10 mouse cellular contexts compared by ENCODE assay signal in genomic region chr11:57786616-57787418, GRCm38 (mm10). TPM values are rescaled to one million over a fixed set of nuclear protein-coding genes. Genes with fewer than 3 reads are reported as not detected.
DNase-seq lines count a peak whose midpoint lies in the region; ATAC-seq lines count a peak whose summit lies in the region.
"Had no signal": no experiment of that assay in that cellular context is flagged by ENCODE, and none has a peak within 500 bp of the region (broad histone marks: within the 10 kb centered on the region; RNA-seq: fewer than 3 reads in every experiment).

No protein-coding gene starts in this region.

- H3K9ac ChIP-seq in embryonic facial prominence, embryonic 15.5 days = no peak overlapping the region
- peak overlapping the region; percentile 42 for H3K9ac ChIP-seq in hindbrain, embryonic 16.5 days (ENCODE audit: low read depth, low read length)
- H3K9ac ChIP-seq in neural tube, embryonic 15.5 days (replicated peaks) = no peak overlapping the region
- H3K9ac ChIP-seq: liver, embryonic 15.5 days had no signal

- ATAC-seq in embryonic facial prominence, embryonic 15.5 days (ENCODE audit: insufficient number of reproducible peaks, low FRiP score, low TSS enrichment, low read depth) = 0 out of 2 replicates have a peak, but pooled peaks have one; percentile 29
- ATAC-seq in hindbrain, embryonic 16.5 days = peak; percentile 82
- peak; percentile 76 for ATAC-seq in neural tube, embryonic 15.5 days (ENCODE audit: low FRiP score)

- H3K4me3 ChIP-seq in embryonic facial prominence, embryonic 15.5 days (replicated peaks) = no peak overlapping the region
- no peak overlapping the region for H3K4me3 ChIP-seq in hindbrain, embryonic 16.5 days (ENCODE audit: low read length)
- H3K4me3 ChIP-seq in neural tube, embryonic 15.5 days (replicated peaks) = no peak overlapping the region
- H3K4me3 ChIP-seq: liver, embryonic 15.5 days had no signal

- no peaks in the 10 kb centered on the region for H3K27me3 ChIP-seq in embryonic facial prominence, embryonic 15.5 days
- no peaks in the 10 kb centered on the region for H3K27me3 ChIP-seq in hindbrain, embryonic 16.5 days (replicated peaks; ENCODE audit: control insufficient read depth, insufficient read depth, low read length)
- H3K27me3 ChIP-seq in neural tube, embryonic 15.5 days (replicated peaks) = 0 out of 2 replicates have a peak, but pooled peaks cover 5% of the 10 kb centered on the region
- H3K27me3 ChIP-seq: liver, embryonic 15.5 days had no signal

- no peaks in the 10 kb centered on the region; the same call in 1 of the 2 replicates for H3K36me3 ChIP-seq in embryonic facial prominence, embryonic 15.5 days
- H3K36me3 ChIP-seq in hindbrain, embryonic 16.5 days (ENCODE audit: control insufficient read depth, insufficient read depth, low read length) = no peaks in the 10 kb centered on the region
- no peaks in the 10 kb centered on the region for H3K36me3 ChIP-seq in neural tube, embryonic 15.5 days

- peak overlapping the region; percentile 49 for H3K27ac ChIP-seq in embryonic facial prominence, embryonic 15.5 days (replicated peaks)
- peak overlapping the region; percentile 80 for H3K27ac ChIP-seq in hindbrain, embryonic 16.5 days (ENCODE audit: low read depth, low read length)
- H3K27ac ChIP-seq in neural tube, embryonic 15.5 days (replicated peaks) = peak overlapping the region; percentile 81
- H3K27ac ChIP-seq: liver, embryonic 15.5 days had no signal

- no peak overlapping the region for H3K4me2 ChIP-seq in embryonic facial prominence, embryonic 15.5 days (replicated peaks)
- peak overlapping the region; percentile 7; the same call in 1 of the 2 replicates for H3K4me2 ChIP-seq in hindbrain, embryonic 16.5 days (ENCODE audit: low read length)
- H3K4me2 ChIP-seq in neural tube, embryonic 15.5 days = peak overlapping the region; percentile 26
- H3K4me2 ChIP-seq: liver, embryonic 15.5 days had no signal

- H3K9me3 ChIP-seq in embryonic facial prominence, embryonic 15.5 days (replicated peaks) = no peaks in the 10 kb centered on the region
- no peaks in the 10 kb centered on the region for H3K9me3 ChIP-seq in hindbrain, embryonic 16.5 days (ENCODE audit: control insufficient read depth, low read length)
- no peaks in the 10 kb centered on the region for H3K9me3 ChIP-seq in neural tube, embryonic 15.5 days (replicated peaks)
- H3K9me3 ChIP-seq: liver, embryonic 15.5 days had no signal

- 28% methylated on average over 18 of the region's 18 CpGs for WGBS in embryonic facial prominence, embryonic 15.5 days
- WGBS in hindbrain, embryonic 16.5 days = 18% methylated on average over 18 of the region's 18 CpGs
- WGBS in neural tube, embryonic 15.5 days = 25% methylated on average over 18 of the region's 18 CpGs

- DNase-seq in adrenal gland, adult (ENCODE audit: inconsistent age in 2 of 2, low spot score in 1 of 2) = peak; percentile 43 to 71
- DNase-seq in adrenal gland, postnatal 25 days = no peak
- DNase-seq in NIH3T3 (ENCODE audit: low read depth) = peak; percentile 47
- peak; percentile 19 to 40 for DNase-seq in left cerebral cortex, adult 8-10 months (ENCODE audit: low spot score in 2 of 2)
- no peak for DNase-seq in spleen, adult 12 weeks (ENCODE audit: low spot score)

- H3K4me1 ChIP-seq in embryonic facial prominence, embryonic 15.5 days = peaks cover 11% of the 10 kb centered on the region
- peaks cover 14% of the 10 kb centered on the region for H3K4me1 ChIP-seq in hindbrain, embryonic 16.5 days (ENCODE audit: control insufficient read depth, insufficient read depth, low read depth, low read length)
- H3K4me1 ChIP-seq in neural tube, embryonic 15.5 days = peaks cover 17% of the 10 kb centered on the region

RNA-seq across cellular contexts. Expression of gene Sap30l, which starts 14.6 kb away (rescaled TPM):
- total RNA-seq in adrenal gland, postnatal 25 days (2021) = 55.8 and 60.8 TPM in 2 replicates
- polyA plus RNA-seq in embryonic facial prominence, embryonic 15.5 days (2015; fragmentation: Nextera tagmentation; extraction: Ambion mirVana) = 13.2 and 14.0 TPM in 2 replicates
- polyA plus RNA-seq in hindbrain, embryonic 16.5 days (2015; fragmentation: Nextera tagmentation; extraction: Ambion mirVana) = 5.3 TPM in 2 replicates
- total RNA-seq in left cerebral cortex, adult 8-10 months (2022) = 10 to 100 TPM; 46.3 to 50.7 (median 49.6) TPM
- polyA plus RNA-seq in neural tube, embryonic 15.5 days (2015; fragmentation: Nextera tagmentation; extraction: Ambion mirVana) = 9.7 and 12.4 TPM in 2 replicates

RNA-seq across cellular contexts. Expression of gene Hand1, which starts 45.8 kb away (rescaled TPM):
- 8.0 and 13.6 TPM in 2 replicates for total RNA-seq in adrenal gland, postnatal 25 days (2021)
- polyA plus RNA-seq in embryonic facial prominence, embryonic 15.5 days (2015; fragmentation: Nextera tagmentation; extraction: Ambion mirVana) = 0.62 and 0.69 TPM in 2 replicates
- not detected in 2 replicates for polyA plus RNA-seq in hindbrain, embryonic 16.5 days (2015; fragmentation: Nextera tagmentation; extraction: Ambion mirVana)
- total RNA-seq in left cerebral cortex, adult 8-10 months (2022) = not detected
- polyA plus RNA-seq in neural tube, embryonic 15.5 days (2015; fragmentation: Nextera tagmentation; extraction: Ambion mirVana) = 4.2 TPM in 1 of 2 replicates, not detected in the other
- total RNA-seq: common myeloid progenitor, adult 5-6 weeks had no signal

Comparison
In these comparisons a context has a peak if more than half of its experiments do, and no peak if none do; other contexts are left out.
1. DNase-seq: peak in adrenal gland, adult (2 of 2), NIH3T3 (single experiment) and left cerebral cortex, adult 8-10 months (2 of 2); none in adrenal gland, postnatal 25 days (single experiment) and spleen, adult 12 weeks (single experiment).
2. ATAC-seq: peak in every context shown above with its lines; median percentile 82 in hindbrain, embryonic 16.5 days; 76 in neural tube, embryonic 15.5 days; 29 in embryonic facial prominence, embryonic 15.5 days.
3. Peak in every context shown above with its lines, with median percentiles within 50 percentile points of each other: H3K27ac ChIP-seq.